Mouse (Mus musculus): Measurements from ENCODE around the gene Anapc15.
"Not testable (repeated sequence)": the region's sequence is repeated elsewhere in the genome, so short reads cannot be mapped to it uniquely, and the experiment has no call there.

Anapc15 gene

GRCm38 (mm10) chr7:101900331-101901097, 37.0 kb downstream of the Anapc15 start:
- DNase-seq = no peak

DNA sequence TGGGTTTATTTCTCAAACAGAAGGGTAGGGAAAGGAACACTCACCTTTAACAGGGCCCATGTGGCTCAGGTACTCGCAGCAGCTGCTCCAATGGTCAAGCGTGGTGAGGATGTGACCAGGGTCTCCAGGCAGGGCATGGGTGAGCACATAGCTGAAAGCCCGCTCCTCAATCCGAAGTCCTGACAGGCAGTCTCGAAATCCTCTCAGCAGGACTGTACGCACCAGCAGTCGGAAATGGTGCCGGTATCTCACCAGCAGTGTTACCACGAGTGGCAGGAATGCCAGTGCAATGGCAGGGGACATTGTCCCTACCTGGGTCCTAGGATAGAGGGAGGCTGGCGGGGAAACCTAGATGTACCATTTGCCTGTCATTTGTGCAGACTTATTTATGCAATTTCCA, 38.5 kb downstream of the Anapc15 start:
- DNase-seq = no peak

GRCm38 (mm10) chr7:101902846-101903245, 39.3 kb downstream of the Anapc15 start:
- DNase-seq = no peak

DNA sequence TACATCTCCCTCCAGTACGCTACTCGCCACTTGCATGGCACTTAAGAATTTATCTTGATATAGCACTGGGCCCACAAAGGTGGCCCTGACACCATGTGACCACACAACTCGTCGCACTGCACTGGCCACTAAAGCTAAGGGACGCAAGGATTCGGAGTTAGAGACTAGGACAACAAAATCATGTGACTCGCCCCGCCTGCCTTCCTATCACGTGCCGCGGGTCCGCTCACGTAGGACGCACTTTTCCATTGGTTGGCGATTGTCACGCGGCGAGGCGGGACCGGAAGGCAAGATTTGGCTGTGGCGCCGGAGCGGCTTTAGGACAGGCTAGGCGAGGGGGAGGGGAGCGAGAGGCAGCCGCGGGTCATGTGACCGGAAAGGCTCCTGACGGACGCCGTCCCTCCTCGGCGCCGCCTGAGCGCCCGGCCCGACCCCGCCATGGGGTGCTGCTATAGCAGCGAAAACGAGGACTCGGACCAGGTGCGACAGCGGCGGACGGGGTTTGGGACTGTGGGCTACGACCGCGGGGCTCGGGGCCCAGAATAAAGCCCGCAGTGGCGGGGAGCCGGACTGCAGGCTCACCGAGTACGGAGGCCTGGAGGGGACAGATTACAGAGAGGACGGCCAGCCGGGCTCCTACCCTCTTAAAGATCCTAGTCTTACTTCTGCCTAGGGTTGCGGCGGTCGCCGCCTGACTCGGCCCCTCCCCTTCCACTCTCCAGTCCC, 42.2 kb downstream of the Anapc15 start, which contains the start of gene Lamtor1:
Gene Lamtor1 (plus strand): TSS at position 344 of the 726 bp plus-strand sequence.
- peak; percentile 100 for DNase-seq

DNA sequence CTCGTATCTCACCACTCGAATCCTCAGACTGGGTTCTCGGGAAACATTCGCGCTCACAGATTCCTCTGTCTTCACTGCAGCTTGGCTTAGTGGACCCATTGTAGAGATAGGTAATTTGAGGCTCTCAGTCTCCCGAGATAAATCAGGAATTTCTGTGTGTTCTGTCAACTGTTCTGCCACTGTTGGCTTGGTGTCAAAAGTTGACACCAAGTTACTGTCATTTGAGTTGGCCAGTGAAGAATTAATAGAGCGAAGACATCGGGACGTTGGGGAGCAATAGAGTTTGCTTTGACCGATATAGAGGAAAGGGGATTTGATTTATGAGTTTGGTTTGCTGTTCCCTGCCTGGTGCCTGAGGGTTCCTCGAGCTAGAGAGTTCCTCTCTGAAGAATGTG, 42.8 kb downstream of the Anapc15 start, which contains the start of gene Tomt:
Gene Tomt (minus strand): TSS at position 73 of the 395 bp plus-strand sequence.
- DNase-seq = no peak

DNA sequence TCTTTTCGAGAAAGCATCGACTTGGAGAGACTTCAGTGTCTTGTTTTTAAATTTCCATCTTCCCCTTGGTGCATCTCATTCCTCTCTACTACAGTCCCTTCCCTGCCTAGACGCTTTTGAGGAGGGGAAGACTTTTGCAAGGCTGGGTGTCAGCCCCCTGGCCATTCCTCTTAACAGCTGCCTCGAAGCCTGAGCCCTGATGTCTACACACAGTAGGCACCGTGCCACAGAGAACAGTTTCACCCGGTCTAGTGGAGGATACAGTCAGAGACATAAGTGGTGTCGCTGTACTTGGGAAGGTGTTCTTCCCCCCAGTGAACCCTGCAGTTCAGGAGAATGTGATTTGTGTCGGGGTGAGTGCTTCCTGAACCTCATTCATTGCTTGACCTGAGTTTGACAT, 43.2 kb downstream of the Anapc15 start:
- DNase-seq = peak; percentile 23

- peak; percentile 50 for DNase-seq
Observed at GRCm38 (mm10) chr7:101908367-101908766, 44.9 kb downstream of the Anapc15 start.

GRCm38 (mm10) chr7:101910138-101910537, 46.6 kb downstream of the Anapc15 start:
- DNase-seq = no peak

- DNase-seq = peak; percentile 9
Observed at GRCm38 (mm10) chr7:101911982-101912381, 48.5 kb downstream of the Anapc15 start.

DNA sequence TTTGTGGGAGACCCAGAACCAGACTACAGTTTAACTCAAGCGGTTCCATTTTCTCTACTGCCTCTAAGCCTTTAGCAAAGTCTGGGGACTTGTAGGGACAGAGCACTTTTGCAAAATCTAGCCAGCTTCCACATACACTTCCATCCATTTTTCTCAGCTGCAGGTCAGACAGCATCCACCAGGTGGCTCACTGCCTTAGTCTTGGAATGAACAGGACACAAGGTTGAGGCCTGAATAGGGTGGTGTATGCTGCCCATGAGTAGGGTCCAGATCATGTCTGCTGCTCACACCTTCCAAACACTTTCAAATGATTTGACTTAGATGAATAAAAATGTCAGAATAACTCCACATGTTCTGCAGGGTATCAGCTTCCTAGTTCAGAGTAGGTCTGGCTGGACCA, 54.6 kb downstream of the Anapc15 start:
- DNase-seq = peak; percentile 80

GRCm38 (mm10) chr7:101925892-101926291, 62.4 kb downstream of the Anapc15 start:
- not testable (repeated sequence) for DNase-seq

DNA sequence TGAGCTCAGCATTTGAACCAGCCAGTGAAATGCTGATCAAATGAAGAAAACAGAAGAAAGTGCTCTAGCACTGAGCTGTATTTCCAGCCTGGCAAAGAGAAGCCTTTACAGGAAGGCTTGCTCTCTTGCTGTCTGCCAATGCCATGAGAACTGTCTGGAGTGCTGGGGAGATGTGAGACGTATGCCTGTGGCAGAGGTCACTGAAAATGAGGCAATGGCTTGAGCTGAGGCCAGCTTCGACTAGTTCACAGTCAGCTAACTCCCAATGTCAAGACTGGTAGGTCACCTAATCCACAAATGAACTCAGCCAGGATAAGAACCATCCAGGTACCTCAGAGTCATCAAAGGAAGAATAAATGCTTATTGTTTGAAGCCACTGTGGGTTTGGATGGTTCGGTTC, 64.6 kb downstream of the Anapc15 start:
- no peak for DNase-seq

DNA sequence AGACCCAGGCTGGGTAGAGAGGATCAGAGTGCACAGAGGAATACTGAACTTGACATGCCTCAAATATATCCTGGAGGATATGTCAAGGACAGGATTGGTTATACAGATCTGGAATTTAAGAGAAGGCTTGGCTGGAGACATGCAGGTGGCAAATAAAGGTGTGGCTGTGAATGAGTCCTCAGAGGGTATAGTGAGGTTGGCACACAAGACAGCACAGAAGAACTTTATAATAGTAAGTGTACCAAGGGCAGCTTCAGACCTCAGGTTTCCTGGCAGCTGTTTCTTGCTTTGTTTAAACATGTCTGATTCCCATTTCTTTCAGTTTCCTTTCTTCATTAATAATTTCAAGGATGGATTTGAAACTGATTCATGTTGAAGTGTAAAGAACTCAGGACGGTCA, 69.0 kb downstream of the Anapc15 start:
- DNase-seq = no peak

DNA sequence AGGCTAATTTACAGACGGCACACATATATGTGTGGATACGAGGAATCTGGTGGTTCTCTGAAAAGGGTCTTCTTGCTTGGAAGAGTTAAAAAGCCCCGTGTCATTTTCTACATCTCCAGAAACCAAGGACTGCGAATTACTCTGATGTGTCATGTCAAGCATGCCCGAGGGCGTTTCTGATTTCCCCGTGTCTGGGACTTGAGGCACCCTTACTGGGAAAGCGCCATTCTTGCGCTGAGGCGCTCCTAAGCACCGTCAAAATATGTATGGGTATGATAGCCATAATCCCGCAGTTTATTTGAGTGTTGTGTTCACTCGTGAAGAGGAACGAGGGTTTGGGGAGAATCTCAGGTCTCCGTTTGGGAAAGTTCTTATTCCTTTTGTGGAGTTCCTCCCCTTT, 69.8 kb downstream of the Anapc15 start:
- peak; percentile 39 for DNase-seq

DNA sequence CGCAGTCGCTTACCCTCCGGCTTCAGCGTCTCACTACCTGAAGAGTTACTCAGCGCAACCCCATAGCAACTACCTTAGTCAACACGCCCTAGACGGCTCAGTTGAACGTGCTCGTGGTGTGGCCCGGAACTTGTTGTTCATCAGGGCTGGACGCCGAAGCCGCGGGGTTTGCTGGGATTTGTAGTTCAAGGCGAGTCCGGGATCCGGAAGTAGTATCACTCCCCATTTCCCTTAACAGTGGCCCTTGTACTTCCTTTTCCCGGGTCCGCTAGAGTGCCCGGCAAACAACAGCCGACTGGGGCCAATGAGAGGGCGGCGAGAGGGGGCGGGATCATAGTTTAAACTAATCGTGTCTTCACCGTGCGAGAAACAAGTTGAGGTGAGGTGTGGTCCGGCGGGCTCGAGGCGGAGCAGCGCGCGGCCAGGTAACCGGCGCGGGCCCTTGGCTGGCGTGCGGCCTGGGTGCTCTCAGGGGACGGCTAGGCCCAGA, 70.3 kb downstream of the Anapc15 start, which contains the start of the genes Lrrc51 and Numa1:
Gene Lrrc51 (minus strand): TSS at position 145 of the 490 bp plus-strand sequence.
Gene Numa1 (plus strand): TSS at position 361 of the 490 bp plus-strand sequence.
- DNase-seq = peak; percentile 96

DNA sequence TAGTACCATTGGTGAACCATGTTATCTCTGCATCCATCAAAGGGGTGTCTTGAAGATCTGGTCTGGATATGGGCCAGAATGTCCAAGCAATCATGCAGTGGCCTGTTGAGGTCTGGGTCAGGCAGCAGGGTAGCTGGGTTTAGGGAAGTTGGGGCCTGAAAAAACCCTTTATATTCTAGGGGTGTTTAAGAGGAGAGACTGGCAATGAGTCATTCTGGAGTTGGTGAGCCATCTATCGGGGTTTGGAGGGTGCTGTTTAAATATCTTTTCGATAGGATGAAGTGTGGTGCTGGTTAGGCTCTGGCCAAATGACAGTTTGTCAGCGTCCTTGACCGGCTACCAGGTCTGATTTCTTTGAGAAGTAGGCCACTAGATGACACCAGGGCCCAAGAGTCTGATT, 72.4 kb downstream of the Anapc15 start:
- DNase-seq = no peak

DNA sequence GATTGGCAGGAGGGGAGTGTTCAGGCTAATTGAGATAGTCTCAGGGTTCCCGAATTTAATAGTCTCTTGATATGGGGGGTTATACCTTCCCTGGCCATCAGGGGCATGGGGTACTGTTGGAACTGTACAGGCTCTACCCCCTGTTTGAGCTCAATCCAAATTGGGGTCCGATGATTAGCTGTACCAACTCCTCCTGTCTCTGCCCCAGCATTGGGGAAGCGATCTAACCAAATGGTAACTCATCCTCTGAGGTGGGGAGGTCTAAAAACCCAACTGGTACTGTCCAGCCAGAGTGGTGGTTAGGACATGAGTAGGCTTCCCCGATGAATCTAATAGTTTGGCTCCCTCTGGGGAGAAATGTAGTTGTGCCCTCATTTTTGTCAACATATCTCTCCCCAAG, 73.5 kb downstream of the Anapc15 start:
- DNase-seq = no peak

DNA sequence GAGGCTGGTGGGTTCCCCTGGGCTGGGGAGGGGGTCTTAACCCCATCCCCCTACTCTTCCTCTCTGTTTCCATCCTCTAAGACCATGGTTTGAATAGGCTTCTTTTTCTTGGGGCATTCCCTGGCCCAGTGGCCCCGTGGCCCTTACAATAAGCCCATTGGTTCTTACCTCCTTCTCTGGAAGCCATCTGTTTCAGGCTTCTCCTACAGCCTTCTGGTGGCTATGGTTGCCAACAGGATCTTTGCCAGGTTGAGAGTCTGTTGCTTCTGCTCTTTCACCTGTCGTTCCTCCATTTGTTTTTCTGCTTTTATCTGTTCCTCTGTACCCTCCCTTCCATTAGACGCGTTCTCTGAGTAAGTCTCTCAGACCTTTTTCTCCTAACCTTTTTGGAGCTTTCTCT, 74.1 kb downstream of the Anapc15 start:
- no peak for DNase-seq

DNA sequence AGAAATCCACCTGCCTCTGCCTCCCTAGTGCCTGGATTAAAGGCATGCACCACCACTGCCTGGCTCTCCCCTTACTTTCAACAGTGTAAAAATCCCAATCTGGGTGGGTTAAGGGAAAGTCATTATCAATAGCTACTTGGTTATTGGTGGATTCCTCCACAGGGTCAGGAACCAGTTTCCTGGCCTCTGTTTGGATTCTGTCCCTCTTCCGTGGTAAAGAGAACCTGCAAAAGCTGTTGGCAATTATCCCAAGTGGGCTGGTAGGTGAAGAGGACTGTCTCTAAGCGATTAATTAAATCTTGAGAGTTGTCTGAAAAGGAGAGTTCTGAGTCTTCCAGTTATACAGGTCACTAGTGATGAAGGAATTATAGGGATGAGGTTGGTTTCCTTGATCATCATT, 74.8 kb downstream of the Anapc15 start:
- DNase-seq = no peak

DNA sequence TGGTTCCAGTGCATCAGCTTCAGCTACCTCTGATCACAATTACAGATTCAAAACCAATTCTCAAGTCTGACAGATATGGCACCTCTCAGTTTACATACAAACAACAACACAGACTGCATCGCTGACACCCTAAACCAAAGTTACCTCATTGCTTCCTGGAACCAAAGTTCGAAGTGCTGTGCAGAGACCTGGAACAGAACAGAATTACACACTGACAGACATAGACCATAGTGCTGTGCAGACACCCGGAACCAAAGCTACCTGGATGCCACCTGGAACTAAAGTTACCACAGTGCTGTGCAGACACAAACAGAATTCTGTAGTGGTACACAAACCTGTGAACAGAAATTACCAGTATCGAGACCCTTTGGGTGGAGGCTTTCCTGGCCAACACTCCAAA, 76.2 kb downstream of the Anapc15 start:
- DNase-seq = peak; percentile 34

DNA sequence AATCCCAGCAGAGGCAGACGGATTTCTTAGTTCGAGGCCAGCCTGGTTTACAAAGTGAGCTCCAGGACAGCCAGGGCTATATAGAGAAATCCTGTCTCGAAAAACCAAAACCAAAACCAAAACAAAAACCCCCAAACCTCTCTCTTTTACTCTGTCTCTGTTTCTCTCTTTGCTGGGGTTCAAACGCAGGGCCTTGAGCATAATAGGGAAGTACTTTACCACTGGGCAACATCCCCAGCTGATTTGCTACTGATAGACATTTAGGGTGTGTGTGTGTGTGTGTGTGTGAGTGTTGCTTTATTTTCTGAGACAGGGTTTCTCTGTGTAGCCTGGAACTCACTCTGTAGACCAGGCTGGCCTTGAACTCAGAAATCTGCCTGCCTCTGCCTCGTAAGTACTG, 85.5 kb downstream of the Anapc15 start:
- not testable (repeated sequence) for DNase-seq
